In the genomic region with DNA sequence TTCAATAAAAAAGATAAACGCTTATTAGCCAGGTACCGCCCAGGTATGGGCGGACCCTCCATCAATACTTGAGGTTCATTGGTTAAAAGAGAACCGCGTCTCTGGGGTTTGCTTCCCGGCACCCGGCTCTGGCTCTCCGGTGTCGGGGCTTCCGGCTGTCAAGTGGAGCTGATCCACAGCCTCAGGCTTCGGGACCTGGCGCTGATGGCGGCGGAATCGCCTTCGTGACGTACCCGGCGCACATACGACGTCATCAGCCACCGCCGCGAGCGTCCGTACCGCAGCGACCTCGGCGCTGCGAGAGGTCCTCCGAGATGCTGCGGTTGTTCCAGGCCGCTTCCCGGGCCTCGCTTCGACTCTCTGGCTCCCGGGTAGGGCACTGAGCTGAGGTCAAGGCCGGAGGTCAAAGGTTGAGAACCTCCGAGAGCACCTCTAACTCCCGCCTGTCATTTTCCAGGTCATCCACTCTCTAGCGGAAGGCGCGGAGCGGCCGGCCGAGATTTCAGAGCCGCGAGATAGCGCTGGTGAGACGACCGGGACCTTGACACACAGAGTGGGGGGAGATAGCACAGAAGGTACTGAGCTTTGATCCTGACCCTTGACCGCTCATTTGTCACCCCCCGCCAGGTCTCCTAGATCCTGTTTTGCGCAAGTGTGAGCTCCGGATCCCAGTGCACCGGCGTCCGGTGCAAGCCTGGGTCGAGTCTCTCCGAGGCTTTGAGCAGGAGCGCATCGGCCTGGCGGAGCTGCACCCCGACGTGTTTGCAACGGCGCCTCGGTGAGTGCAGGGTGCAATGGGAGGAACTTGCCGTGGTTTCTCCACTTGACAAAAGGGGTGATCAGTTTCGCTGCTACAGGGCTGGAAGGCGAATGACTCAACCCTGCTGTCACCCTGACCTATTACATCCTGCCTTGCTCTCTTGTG, we compare ENCODE assay signal across 8 mouse cellular contexts. TPM values are rescaled to one million over a fixed set of nuclear protein-coding genes. Genes with fewer than 3 reads are reported as not detected.
DNase-seq lines count a peak whose midpoint lies in the region; ATAC-seq lines count a peak whose summit lies in the region.

TSS of gene Mrpl4 (plus strand) at position 112 of the 925 bp plus-strand sequence.

- H3K4me3 ChIP-seq in brown adipose tissue, adult 24 weeks (ENCODE audit: insufficient read depth, low read depth, low read length): peak within 1 kb of the TSS; percentile 84
- H3K4me3 ChIP-seq in heart, embryonic 14.5 days (ENCODE audit: control insufficient read depth in 1 of 2, insufficient read depth in 1 of 2, low read depth in 1 of 2, low read length in 2 of 2): peak within 1 kb of the TSS; percentile 86 to 88
- H3K4me3 ChIP-seq in liver, embryonic 13.5 days (replicated peaks): peak within 1 kb of the TSS; percentile 82
- H3K4me3 ChIP-seq in stomach, embryonic 16.5 days (replicated peaks; ENCODE audit: low read length): peak within 1 kb of the TSS; percentile 97

- no peaks in the 10 kb centered on the region for H3K9me3 ChIP-seq in heart, embryonic 14.5 days (ENCODE audit: control insufficient read depth, low read length)
- H3K9me3 ChIP-seq in liver, embryonic 13.5 days (replicated peaks): no peaks in the 10 kb centered on the region
- H3K9me3 ChIP-seq in stomach, embryonic 16.5 days (replicated peaks; ENCODE audit: control insufficient read depth, low read length): no peaks in the 10 kb centered on the region

- no peaks in the 10 kb centered on the region for H3K4me1 ChIP-seq in brown adipose tissue, adult 24 weeks (ENCODE audit: control insufficient read depth, insufficient read depth, insufficient read length, low read length)
- peaks cover 3 to 6% of the 10 kb centered on the region in 2 experiments; a peak in 2 of 4 replicates for H3K4me1 ChIP-seq in heart, embryonic 14.5 days (ENCODE audit: control insufficient read depth in 2 of 2, insufficient read depth in 2 of 2, low read length in 2 of 2)
- peaks cover 38% of the 10 kb centered on the region for H3K4me1 ChIP-seq in liver, embryonic 13.5 days (replicated peaks)
- peaks cover 6% of the 10 kb centered on the region for H3K4me1 ChIP-seq in stomach, embryonic 16.5 days (ENCODE audit: control insufficient read depth, insufficient read depth, low read length)

- H3K4me2 ChIP-seq in heart, embryonic 14.5 days (ENCODE audit: low read length): peak within 1 kb of the TSS; percentile 90
- peak within 1 kb of the TSS; percentile 87 for H3K4me2 ChIP-seq in liver, embryonic 13.5 days
- peak within 1 kb of the TSS; percentile 78 for H3K4me2 ChIP-seq in stomach, embryonic 16.5 days (ENCODE audit: low read depth, low read length)

- WGBS in heart, embryonic 14.5 days: under 1% methylated on average over 72 of the region's 72 CpGs
- under 1% methylated on average over 72 of the region's 72 CpGs for WGBS in liver, embryonic 13.5 days (ENCODE audit: insufficient replicate concordance)
- WGBS in stomach, embryonic 16.5 days: under 1% methylated on average over 72 of the region's 72 CpGs

- H3K27me3 ChIP-seq in heart, embryonic 14.5 days (ENCODE audit: control insufficient read depth, insufficient read depth, low read length): no peaks in the 10 kb centered on the region
- H3K27me3 ChIP-seq in liver, embryonic 13.5 days: no peaks in the 10 kb centered on the region
- H3K27me3 ChIP-seq in stomach, embryonic 16.5 days (ENCODE audit: control insufficient read depth, insufficient read depth, low read length): no peaks in the 10 kb centered on the region

- H3K9ac ChIP-seq in heart, embryonic 14.5 days (ENCODE audit: low read length): peak within 1 kb of the TSS; percentile 90
- H3K9ac ChIP-seq in liver, embryonic 13.5 days: peak within 1 kb of the TSS; percentile 81
- H3K9ac ChIP-seq in stomach, embryonic 16.5 days (ENCODE audit: low read length): peak within 1 kb of the TSS; percentile 92

- DNase-seq in CD4-positive, CD25-positive, alpha-beta regulatory T cell, adult 2 months (ENCODE audit: low read depth, low spot score): peak; percentile 93
- DNase-seq in fibroblast of lung, adult 2 months (ENCODE audit: low read depth): peak; percentile 46
- peak; percentile 91 for DNase-seq in kidney, postnatal 14 days
- peak; percentile 81 for DNase-seq in liver, embryonic 13.5 days
- DNase-seq in neural tube, embryonic 10.5 days (ENCODE audit: extremely low spot score, low spot score): peak; percentile 95

- H3K27ac ChIP-seq in brown adipose tissue, adult 24 weeks (replicated peaks; ENCODE audit: low read depth, low read length): peak within 1 kb of the TSS; percentile 75
- peak within 1 kb of the TSS; percentile 78 to 85 for H3K27ac ChIP-seq in heart, embryonic 14.5 days (replicated peaks in 1 of 2; ENCODE audit: control insufficient read depth in 1 of 2, insufficient read depth in 1 of 2, low read depth in 2 of 2, low read length in 2 of 2)
- peak within 1 kb of the TSS; percentile 83 for H3K27ac ChIP-seq in liver, embryonic 13.5 days
- peak within 1 kb of the TSS; percentile 79 for H3K27ac ChIP-seq in stomach, embryonic 16.5 days (ENCODE audit: low read length)

- peaks cover 37% of the 10 kb centered on the region for H3K36me3 ChIP-seq in heart, embryonic 14.5 days (ENCODE audit: control insufficient read depth, insufficient read depth, low read length)
- peaks cover 34% of the 10 kb centered on the region for H3K36me3 ChIP-seq in liver, embryonic 13.5 days
- peaks cover 5% of the 10 kb centered on the region for H3K36me3 ChIP-seq in stomach, embryonic 16.5 days (ENCODE audit: control insufficient read depth, insufficient read depth, low read length)

- peak; percentile 74 for ATAC-seq in heart, embryonic 14.5 days (ENCODE audit: insufficient number of reproducible peaks, insufficient read depth, low FRiP score, low read depth)
- peak; percentile 84 for ATAC-seq in liver, embryonic 13.5 days (ENCODE audit: low read depth)
- peak; percentile 81 for ATAC-seq in stomach, embryonic 16.5 days (ENCODE audit: insufficient read depth, low FRiP score)

RNA-seq across cellular contexts. Expression of gene Mrpl4, which starts in this region (rescaled TPM):
- polyA plus RNA-seq in brown adipose tissue, adult 24 weeks (2012; ENCODE audit: insufficient read depth, insufficient read length, missing spikeins): 140 and 185 TPM in 2 replicates
- 151 and 160 TPM in 2 replicates for polyA plus RNA-seq in heart, embryonic 14.5 days (2014; fragmentation: Nextera tagmentation; extraction: Ambion mirVana)
- 81.2 and 84.0 TPM in 2 replicates for polyA plus RNA-seq in liver, embryonic 13.5 days (2015; fragmentation: Nextera tagmentation; extraction: Ambion mirVana)
- polyA plus RNA-seq in stomach, embryonic 16.5 days (2015; fragmentation: Nextera tagmentation; extraction: Ambion mirVana): 131 and 141 TPM in 2 replicates

Comparison
In these comparisons a context has a peak if more than half of its experiments do, and no peak if none do; other contexts are left out.
1. Peak in every context shown above with its lines: DNase-seq, ATAC-seq, H3K4me3 ChIP-seq and H3K27ac ChIP-seq.